Mouse (Mus musculus) gastrocnemius, postnatal 4 days (tissue): ENCODE data around the gene Clptm1l. TPM values are rescaled to one million over a fixed set of nuclear protein-coding genes. Genes with fewer than 3 reads are reported as not detected.

ENCODE experiments used
- DNase-seq, 2 experiments: peaks; one replicate each; pipeline ENCODE4 v3.0.0; 2021 to 2022; ENCODE audit warnings: low spot score in 2 of 2, mixed read lengths in 2 of 2
- long read RNA-seq, 2 experiments: library from polyadenylated mRNA; stranded (forward); transcript quantifications; one replicate each; pipeline ENCODE4 v2.0.0; 2021
- total RNA-seq, 2 experiments: library from RNA; stranded (reverse); gene quantifications; 2 replicates each; pipeline ENCODE4 v1.2.3; 2021

Gene Clptm1l
- 10 to 100 TPM; 62.5 to 67.4 TPM for total RNA-seq
- long read RNA-seq, experiment 1, transcript Clptm1l-201 (17 exons, 2,340 nt), result major isoform, 72 of 80 reads
- long read RNA-seq, experiment 1, partial matches to known transcripts, result 5 of 80 reads
- long read RNA-seq, experiment 1, other reads (novel, unspliced or antisense), result 3 of 80 reads
- long read RNA-seq, experiment 2, transcript Clptm1l-201 (17 exons, 2,340 nt), result major isoform, 61 of 67 reads
- long read RNA-seq, experiment 2, partial matches to known transcripts, result 6 of 67 reads
- long read RNA-seq, experiment 2, other reads (novel, unspliced or antisense), result 0 of 67 reads

DNA sequence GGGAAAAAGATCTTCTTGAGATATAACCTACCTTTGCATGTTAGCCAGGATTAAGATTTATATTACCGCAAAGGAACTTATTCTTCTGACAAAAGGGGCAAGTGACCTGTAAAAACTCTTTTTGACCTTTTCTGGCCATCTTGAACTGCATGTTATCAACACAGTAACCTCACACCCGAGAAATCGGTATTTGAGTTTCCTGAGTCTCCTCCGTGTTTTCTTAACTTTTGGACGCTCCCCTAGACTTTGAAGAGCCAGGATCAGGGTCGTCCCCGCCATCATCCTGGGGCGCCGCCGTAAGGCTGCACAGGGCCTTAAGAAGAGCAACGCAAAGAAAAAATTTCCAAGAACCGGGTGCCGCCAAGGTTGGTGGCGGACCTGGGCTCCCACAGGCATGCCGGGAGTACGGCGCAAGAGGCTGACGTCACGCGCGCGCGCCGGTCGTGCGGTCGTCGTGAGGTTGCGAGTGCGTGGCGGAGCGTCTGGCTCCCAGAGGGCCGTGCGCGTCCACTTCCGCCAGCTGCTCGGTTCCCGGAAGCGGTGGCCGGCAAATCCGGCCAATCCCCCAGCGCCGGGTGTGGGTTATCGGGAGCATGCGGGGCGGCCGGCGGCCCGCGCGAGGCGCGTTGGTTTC is at the start of gene Clptm1l:
Clptm1l (plus strand) TSS at position 485 of the 634 bp plus-strand sequence.
- DNase-seq, result peak; percentile 94 to 96

DNA sequence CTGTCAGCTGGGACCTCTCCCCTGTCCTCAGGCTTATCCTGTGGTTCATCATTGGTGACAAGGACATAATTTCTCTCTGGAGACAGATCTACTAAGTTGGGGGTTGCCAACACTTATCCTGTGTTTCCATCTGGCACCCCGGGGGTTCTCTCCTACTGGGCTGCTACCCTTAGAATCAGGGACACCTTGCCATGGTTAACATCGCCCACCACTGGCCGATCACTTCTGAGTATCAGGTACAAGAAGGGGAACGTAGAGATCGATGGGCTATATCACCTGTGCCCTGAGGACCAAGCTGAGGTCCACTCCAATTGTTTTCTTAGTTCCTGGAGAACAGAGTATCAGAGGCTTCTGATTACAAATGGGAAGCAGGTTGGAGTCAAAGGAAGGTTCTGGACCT is 39.6 kb upstream of the Clptm1l start:
- DNase-seq, result no peak

DNA sequence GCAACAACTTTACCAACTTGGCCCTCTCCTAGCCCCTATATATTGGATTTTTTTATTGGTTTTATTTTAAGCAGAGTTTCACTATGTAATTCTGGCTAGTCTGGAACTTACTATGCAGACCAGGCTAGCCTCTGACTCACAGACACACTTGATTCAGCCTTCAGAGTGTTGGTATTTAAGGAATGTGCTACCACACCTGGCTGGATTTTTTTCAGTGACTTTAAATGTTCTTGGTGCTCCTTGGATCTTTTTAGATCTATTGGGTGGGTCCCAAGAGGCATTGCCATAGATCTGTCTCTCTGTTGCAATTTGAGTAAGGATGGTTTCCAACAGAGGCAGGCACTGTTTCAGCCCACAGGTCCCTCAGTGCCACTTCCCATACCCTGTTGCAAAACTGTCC is 28.8 kb upstream of the Clptm1l start:
- DNase-seq, result no peak

DNA sequence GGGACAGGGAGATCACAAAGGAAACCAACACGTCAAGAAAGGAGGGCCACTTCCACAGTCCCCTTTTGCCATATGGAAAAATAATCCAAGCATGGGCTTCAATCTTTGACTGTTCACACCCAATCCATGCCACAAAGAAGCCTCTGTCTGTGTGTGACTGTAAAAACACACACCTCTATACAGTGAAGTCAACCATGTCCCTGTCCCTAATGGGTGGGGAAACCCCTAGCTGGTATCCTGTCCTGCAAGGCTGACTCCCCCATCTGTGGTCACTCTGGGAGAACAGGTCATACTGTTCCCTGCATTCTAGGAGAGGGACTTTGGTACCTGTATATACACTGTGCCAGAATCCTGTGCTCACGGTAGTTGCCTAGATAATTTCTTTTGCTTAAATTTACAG is 26.5 kb upstream of the Clptm1l start:
- no peak for DNase-seq

DNA sequence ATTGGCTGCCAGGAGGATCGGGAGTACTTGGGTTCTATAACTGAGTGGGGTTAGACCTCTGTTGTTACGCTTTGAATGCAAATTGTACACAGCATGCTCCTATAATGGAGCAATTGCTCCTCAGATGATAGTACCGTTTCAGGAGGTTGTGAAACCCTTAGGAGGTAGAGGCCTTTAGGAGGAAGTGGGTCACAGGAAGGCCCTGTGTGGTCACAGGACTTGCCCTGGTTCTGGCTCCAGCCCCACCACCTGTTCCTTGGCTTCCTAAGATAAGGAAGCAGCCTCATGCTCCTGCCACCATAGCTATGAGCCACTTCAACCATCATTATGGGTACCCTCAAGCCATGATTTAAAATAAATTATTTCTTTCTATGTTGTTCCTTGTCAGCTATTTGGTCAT is 12.3 kb upstream of the Clptm1l start:
- DNase-seq, result no peak

DNA sequence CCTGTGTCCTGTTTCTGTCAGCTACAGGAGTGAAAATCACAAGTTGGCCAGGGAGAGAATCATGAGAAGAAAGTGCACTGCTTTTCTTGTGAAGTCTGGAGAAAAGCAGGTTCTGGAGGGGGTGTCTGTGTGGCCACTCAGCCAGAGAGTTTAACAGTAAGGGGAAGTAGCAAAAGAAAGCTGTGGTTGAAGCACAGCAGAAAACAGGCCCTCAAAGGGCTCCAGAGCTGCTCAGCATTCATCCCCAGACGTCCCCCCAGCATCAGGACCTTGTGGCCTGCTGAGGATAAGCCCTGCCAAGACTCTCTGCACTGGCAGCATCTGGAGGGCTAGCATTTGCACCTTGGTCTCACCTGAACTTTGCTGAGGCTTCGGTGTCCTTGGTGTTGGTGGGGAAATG is 11.3 kb upstream of the Clptm1l start:
- DNase-seq, result no peak

DNA sequence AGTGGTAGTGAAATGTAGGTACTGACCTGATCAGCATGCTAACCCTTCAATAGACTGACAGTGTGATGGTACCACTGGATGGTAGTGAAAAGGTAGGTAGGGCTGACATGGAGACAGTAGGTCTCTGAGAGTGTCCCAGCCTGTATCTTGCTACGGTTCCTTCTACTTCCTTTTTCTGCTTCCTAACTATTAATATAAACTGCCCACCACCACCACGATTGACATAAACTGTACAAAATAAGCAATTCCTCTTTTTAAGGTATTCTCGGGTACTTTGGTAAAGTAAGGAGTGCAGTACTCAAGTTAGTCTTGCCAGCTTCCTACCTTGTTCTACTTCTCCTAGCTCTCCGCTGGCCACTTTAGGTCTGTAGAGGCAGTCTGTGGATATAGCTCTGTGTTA is 7.5 kb upstream of the Clptm1l start:
- no peak for DNase-seq

DNA sequence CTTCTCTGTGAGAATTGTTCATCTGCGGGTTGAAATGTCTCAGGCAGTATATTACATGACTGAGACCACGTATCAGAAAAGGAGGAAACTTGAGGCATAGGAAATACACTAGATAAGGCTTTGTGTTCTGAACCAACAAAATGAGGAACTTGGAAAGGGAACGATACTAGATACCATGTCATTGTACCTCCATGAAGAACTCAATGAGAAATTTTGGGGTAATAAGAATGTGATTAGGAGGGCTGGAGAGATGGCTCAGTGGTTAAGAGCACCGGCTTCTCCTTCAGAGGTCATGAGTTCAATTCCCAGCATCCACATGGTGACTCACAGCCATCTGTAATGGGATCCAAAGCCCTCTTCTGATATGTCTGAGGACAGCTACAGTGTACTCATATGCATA is 3.6 kb upstream of the Clptm1l start:
- no peak for DNase-seq

DNA sequence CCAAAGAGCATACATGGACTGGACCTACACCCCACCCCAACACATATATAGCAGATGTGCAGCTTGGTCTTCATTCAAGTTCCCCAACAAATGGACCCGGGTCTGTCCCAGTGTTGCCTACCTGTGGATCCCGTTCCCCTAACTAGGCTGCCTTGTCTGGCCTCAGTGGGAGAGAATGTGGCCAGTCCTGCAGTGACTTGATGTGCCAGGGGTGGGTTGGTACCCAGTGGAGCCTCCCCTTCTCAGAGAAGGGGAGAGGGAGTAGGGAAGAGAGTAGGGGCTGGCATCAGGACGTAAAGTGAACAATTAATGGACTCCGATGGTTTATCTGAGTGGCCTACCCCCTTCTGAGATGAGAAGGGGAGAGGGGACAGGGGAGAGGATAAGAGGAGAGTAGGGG is 760 bp upstream of the Clptm1l start:
- no peak for DNase-seq

DNA sequence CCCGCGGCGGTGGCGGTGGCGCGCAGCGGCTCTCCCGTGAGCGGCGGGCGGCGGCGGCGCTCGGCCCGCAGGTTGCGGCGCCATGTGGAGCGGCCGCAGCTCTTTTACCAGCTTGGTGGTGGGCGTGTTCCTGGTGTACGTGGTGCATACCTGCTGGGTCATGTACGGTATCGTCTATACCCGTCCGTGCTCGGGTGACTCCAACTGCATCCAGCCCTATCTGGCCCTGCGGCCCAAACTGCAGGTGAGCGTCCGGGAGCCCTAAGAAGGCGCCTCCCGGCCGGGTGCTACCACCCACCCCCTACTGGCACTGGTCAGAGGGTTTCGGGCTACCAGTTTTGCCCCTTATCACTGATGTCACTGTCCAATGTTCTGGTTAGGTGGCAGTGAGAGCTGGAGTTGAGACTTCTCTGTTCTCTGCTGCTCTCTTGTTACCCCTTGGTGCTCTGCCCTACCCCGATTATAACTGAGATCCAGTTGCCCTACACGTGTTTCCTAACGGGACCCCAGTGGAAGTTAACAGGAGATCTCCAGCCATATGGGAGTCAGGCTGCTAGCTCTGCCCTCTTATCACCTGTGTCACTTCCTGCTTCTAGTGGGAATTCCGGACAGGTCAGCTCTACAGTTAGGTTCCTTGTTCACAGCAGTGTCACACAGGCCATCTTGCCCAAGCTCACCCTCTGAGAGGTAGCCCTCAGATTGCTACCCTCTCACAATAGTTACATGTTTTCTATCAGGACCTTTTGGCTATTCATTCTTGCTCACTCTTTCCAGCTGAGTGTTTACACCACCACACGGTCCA is 551 bp downstream of the Clptm1l start:
- DNase-seq, result no peak

DNA sequence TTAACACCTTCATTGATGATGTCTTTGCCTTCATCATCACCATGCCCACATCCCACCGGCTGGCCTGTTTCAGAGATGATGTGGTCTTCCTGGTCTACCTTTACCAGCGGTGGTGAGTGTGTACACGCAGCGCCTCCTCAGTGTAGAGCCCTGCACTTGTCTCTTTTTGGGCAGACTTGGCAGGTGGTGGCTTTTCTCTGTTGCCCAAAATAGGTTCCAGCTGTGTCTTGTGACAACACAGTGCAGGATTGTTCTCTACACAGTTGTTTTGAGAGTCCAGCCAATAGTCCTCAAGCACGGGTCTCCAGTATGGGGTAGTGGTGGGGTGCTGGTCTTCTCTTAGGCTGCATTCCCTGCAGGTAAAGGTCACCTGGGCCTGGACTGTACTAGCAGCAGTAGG is 14.6 kb downstream of the Clptm1l start:
- DNase-seq, result no peak

DNA sequence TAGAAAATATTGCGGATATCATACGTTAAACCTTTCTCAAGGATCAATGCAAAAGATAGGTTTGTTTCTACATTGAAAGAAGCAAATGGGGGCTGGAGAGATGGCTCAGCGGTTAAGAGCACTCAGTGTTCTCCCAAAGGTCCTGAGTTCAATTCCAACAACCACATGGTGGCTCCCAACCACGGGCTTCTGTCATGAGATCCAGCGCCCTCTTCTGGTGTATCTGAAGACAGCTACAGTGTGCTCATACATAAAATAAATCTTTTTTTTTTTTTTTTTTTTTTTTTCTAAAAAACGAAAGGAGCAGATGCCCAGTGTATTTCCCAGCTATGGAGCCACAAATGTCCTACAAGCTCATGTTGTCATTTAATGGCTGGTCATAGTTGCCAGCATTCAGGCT is 16.8 kb downstream of the Clptm1l start:
- DNase-seq, result no peak

DNA sequence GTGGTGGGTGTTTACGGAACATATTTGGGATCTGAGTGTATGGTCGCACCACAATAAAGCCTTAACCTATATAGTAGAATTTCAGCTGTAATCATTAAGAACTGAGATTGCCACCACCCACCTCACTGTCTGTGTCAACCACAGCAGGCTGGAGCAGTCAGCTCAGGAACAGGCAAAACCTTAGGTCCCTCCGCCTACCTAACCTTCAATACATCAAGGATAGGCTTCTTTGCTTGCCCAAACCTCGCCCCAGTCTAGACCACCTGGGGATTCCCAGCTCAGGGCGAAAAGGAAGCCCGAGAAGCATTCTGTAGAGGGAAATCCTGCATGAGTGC is 22.6 kb downstream of the Clptm1l start:
- DNase-seq, result no peak

DNA sequence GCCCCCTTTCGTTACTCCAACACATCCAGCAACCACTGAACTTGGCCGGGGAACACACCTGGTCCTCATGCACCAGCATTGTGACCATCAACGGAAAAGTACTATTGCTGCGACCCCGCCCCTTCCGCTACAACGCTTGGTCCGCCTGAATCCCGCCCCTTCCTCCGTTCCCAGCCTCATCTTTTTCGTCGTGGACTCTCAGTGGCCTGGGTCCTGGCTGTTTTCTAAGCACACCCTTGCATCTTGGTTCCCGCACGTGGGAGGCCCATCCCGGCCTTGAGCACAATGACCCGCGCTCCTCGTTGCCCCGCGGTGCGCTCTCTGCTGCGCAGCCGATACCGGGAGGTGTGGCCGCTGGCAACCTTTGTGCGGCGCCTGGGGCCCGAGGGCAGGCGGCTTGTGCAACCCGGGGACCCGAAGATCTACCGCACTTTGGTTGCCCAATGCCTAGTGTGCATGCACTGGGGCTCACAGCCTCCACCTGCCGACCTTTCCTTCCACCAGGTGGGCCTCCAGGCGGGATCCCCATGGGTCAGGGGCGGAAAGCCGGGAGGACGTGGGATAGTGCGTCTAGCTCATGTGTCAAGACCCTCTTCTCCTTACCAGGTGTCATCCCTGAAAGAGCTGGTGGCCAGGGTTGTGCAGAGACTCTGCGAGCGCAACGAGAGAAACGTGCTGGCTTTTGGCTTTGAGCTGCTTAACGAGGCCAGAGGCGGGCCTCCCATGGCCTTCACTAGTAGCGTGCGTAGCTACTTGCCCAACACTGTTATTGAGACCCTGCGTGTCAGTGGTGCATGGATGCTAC is 23.1 kb downstream of the Clptm1l start, which contains the start of gene Tert:
Tert (plus strand) TSS at position 167 of the 805 bp plus-strand sequence.
- peak in 1 of 2 experiments; percentile 38 for DNase-seq

DNA sequence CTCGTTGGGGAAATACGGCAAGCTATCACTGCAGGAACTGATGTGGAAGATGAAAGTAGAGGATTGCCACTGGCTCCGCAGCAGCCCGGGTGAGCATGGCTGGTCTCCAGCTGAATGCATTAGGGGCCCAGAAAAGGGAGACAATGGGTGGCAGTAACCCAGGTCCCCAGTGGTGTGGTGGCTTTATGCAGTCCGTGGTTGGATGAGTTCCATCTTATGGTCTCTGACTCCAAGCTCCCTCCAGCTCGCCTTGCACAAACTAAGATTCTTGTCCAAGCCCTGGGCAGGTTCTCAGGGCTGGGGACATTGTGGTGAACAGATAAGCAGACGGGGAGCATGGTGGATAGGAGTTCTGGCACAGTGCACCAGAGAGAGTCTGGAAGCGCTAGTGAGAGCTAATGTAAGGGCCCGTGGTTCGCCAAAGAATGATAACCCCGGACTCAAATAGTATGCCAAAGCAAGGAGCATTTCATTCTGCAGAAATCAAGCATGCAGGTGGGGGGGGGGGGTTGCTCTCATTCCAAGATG is 24.8 kb downstream of the Clptm1l start:
- DNase-seq, result no peak

DNA sequence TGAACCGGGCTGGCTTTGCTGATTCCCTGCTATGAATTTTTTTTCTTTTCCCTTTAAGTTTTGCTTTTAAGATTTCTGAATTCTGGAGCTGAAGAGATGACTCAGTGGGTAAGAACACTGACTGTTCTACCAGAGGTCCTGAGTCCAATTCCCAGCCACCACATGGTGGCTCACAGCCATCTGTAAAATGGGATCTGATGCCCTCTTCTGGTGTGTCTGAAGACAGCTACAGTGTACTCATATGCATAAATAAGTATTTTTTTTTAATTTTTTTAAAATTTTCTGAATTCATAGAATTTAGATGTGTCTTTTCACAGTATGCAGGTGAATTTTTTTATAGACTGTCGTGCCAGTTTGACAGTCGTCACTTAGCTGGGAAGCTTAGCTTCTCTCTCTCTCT is 28.0 kb downstream of the Clptm1l start:
- DNase-seq, result no peak

DNA sequence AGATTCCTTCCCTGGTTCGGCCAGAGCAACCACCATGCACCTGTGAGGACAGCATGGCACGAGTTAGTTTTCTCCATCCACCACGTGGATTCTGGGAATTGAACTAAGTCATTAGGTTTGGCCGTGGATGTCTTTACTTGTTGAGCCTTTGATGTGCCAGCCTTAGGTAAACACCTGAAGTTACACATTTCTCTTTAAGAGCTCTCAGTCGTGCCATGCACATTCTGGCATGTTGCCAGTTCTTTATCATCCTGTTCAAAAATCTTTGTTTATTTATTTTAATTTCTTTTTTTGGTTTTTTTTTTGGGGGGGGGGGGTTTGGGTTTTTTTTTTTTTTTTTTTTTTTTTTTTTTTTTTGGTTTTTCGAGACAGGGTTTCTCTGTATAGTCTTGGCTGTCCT is 34.0 kb downstream of the Clptm1l start:
- no peak for DNase-seq

DNA sequence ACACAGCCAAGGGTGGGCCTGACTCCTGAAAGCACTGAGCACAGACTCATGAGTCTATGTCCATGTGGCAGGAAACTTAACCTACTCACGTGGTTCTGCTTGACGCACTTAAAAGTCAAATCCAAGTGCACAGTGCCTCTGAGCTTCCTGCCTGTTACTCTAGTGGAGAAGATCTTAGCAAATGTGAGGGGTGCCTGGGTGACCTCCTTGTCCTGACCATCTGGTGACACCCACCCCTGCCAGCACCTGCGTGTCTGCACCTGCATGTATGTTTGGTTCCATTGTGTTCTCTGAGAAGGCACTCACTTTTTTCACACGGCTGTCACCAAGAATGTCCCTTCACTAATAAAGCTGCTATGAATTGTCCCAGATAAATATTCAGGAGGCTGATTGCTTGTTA is 37.5 kb downstream of the Clptm1l start:
- DNase-seq, result no peak

DNA sequence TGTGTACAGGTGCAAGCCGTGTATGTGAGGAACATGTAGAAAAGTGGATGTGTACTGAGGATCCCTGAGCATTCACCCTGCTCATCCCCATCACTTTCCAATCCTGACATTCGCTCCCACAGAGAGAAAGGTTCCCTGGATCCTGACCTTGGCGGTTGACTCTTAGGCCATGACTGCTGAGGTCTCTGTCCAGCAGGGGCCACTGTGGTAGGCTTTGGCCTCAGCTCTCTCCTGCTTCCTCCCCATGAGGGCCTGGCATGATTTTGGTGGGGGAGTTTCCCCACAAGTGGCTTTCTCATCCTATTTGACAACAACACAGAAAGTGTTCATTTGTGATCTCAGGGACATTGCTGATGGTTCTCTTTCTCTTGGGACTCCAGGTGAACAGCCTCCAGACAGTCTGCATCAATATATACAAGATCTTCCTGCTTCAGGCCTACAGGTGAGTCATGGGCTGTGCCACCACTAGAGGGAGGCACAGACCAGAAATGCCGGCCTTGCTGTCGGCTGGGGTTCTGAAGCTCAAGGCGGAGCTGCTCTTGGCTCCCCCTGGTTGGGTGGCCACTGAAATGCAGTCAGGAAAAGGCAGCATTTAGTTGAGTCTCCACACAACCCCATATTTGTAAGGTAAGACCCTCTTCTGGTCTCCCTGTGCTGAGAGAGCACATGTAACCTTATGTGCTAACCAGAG is 42.7 kb downstream of the Clptm1l start:
- no peak for DNase-seq

DNA sequence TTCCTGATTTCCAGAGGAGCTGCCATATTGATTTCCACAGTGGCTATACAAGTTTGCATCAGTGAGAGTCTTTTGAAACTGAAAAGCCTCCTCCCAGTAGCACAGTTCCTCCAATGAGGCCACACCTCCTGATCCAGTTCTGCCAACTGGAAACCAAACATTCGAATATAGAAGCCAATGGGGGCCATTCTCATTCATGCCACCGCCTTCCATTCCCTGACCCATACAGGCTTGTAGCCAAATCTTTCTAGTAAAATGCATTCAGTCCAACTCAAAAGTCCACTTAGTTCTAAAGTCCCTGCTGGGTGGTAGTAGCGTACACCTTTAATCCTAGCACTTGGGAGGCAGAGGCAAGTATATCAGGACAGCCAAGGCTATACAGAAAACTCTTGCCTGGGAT is 49.5 kb downstream of the Clptm1l start:
- DNase-seq, result no peak

DNA sequence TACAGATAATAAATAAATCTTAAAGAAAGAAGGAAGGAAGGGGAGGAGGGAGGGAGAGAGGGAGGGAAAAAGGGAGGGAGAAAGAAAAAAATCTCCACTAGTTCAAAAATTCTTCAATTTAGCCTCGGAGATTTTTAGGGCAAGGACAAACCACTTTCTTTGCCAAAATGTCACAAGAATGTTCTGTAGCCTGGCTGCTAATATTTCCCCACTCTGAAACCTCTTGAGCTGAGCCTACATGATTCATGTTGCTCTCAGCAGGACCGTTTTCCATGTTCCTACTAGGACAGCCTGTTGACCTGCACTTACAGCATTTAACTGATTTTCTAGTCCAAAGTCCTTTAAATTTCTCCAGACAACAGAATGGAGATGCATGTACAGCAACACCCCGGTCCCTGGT is 51.2 kb downstream of the Clptm1l start:
- DNase-seq, result no peak
